Mouse (Mus musculus): ENCODE data around the gene Uvrag. TPM values are rescaled to one million over a fixed set of nuclear protein-coding genes. Genes with fewer than 3 reads are reported as not detected.

Gene Uvrag
- total and polyA plus RNA-seq, 3 experiments, result 5.9 to 22.1 (median 21.0) TPM

DNA sequence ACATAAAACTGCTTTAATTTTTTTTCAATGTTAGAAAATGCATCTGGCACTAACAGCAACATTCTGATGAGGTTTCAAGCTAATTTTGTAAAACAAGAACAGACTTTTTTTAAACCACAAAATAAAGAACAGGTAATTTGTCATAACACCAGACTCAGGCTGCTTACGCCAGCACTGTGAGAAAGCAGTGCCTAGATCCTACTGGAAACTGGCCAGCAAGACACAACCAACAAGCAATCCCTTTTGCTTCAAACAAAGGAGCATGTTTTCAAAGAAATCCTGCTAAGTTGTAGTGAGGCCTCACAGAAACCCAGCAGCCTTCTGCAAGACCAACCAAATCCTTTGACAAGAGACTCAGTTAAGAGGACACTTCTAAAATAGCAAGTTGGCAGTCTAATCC is 90.1 kb downstream of the Uvrag start:
- peaks cover 5% of the 10 kb centered on the region for H3K36me3 ChIP-seq (ENCODE audit: control insufficient read depth, insufficient read depth, low read length)
- no peaks in the 10 kb centered on the region for H3K27me3 ChIP-seq (ENCODE audit: control insufficient read depth, insufficient read depth, low read length)
- no peak for TF ChIP-seq CTCF (IDR thresholded peaks at IDR 0.05)
- no peak for TF ChIP-seq EP300 (IDR thresholded peaks at IDR 0.05; ENCODE audit: insufficient read depth, low read depth, low read length)
- no peak for TF ChIP-seq POLR2A (IDR thresholded peaks at IDR 0.05; ENCODE audit: insufficient read depth, low read depth, low read length)
- DNase-seq, result no peak
- WGBS, result 89% methylated on average over 1 of the region's 1 CpGs
- no peak overlapping the region for H3K9ac ChIP-seq (ENCODE audit: low read depth, low read length)
- peaks cover 5% of the 10 kb centered on the region for H3K4me1 ChIP-seq (ENCODE audit: control insufficient read depth, insufficient read depth, low read length)
- H3K27ac ChIP-seq, result no peak overlapping the region
- no peak overlapping the region for H3K4me3 ChIP-seq
- no peaks in the 10 kb centered on the region; the same call in 1 of the 2 replicates for H3K79me2 ChIP-seq (replicated peaks; ENCODE audit: control insufficient read depth, insufficient read depth, low read length)
- intact Hi-C loops (cut with DNase I), result no loop called here

- intact Hi-C loops (cut with DNase I), result no loop called here
- TF ChIP-seq CTCF (IDR thresholded peaks at IDR 0.05), result no peak
- TF ChIP-seq EP300 (IDR thresholded peaks at IDR 0.05; ENCODE audit: insufficient read depth, low read depth, low read length), result no peak
- TF ChIP-seq POLR2A (IDR thresholded peaks at IDR 0.05; ENCODE audit: insufficient read depth, low read depth, low read length), result no peak
- Histone ChIP-seq H3K27me3 (ENCODE audit: control insufficient read depth, insufficient read depth, low read length) (no peaks in the 10 kb centered on the region), H3K9ac (ENCODE audit: low read depth, low read length) (no peak overlapping the region), H3K79me2 (replicated peaks; ENCODE audit: control insufficient read depth, insufficient read depth, low read length) (no peaks in the 10 kb centered on the region; the same call in 1 of the 2 replicates), H3K4me3 (no peak overlapping the region), H3K27ac (no peak overlapping the region), H3K4me1 (ENCODE audit: control insufficient read depth, insufficient read depth, low read length) (peaks cover 5% of the 10 kb centered on the region), H3K36me3 (ENCODE audit: control insufficient read depth, insufficient read depth, low read length) (peaks cover 5% of the 10 kb centered on the region)
- DNase-seq, result no peak
- WGBS, result 86% methylated on average over 3 of the region's 3 CpGs
Observed at GRCm38 (mm10) chr7:99049897-99050296, 91.0 kb downstream of the Uvrag start.

DNA sequence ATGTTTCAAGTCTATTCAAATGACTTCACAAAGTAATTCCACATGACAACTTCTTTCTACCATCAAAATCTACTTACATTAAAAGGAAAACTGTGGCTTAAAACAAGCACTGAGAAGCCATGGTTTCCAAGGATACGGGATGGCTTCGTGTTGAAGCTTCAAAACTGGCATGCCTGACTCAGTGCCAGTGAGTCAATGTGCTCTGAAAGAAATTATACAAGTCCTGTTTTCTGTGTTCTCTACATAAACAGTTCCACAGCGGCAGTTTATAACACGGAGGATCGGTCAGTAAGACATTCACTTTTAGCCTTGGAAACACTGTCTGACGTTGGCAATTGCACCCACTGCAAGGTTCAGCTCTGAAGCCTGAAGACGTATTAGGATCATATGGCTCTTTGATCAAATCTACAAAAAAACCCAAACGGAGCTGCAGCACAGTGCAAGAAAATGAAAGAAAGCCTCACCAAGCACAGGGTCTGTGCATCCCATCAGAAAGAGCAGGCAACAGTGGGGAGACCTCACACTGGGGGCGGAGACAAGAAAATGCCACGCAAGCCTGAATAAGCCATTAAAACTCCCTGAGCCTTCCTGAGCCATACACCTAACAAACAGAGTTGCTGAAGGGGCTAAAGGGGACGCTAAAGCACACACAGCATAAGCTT is 94.3 kb downstream of the Uvrag start:
- Histone ChIP-seq H3K4me1 (ENCODE audit: control insufficient read depth, insufficient read depth, low read length) (peaks cover 7% of the 10 kb centered on the region), H3K27me3 (ENCODE audit: control insufficient read depth, insufficient read depth, low read length) (no peaks in the 10 kb centered on the region), H3K79me2 (replicated peaks; ENCODE audit: control insufficient read depth, insufficient read depth, low read length) (peaks cover 2% of the 10 kb centered on the region; the same call in 1 of the 2 replicates), H3K4me3 (no peak overlapping the region), H3K9ac (ENCODE audit: low read depth, low read length) (no peak overlapping the region), H3K27ac (no peak overlapping the region), H3K36me3 (ENCODE audit: control insufficient read depth, insufficient read depth, low read length) (peaks cover 5% of the 10 kb centered on the region)
- DNase-seq, result no peak
- WGBS, result 88% methylated on average over 11 of the region's 11 CpGs
- intact Hi-C loops (cut with DNase I), result no loop called here
- TF ChIP-seq POLR2A (IDR thresholded peaks at IDR 0.05; ENCODE audit: insufficient read depth, low read depth, low read length) (no peak), CTCF (IDR thresholded peaks at IDR 0.05) (no peak), EP300 (IDR thresholded peaks at IDR 0.05; ENCODE audit: insufficient read depth, low read depth, low read length) (no peak)

DNA sequence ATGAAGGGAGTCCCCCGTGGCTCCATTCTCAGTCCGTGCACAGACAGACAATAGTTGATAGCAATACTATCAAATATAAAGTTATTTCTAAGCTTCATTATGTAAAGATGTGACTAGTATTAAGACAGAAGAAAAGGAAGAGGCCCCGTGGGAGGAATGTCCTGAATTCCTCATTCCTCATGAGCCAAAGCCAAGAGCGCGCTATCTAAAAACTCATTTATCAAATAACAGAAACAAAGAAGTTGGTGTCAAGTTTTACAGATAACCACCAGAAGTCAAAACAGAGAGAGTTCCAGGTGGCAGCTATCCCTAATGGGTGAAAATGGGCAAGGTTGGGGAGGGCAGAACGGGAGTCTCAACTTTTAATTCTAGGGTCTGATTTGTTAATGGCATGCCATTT is 95.4 kb downstream of the Uvrag start:
- WGBS, result 67% methylated on average over 6 of the region's 6 CpGs

GRCm38 (mm10) chr7:99043923-99044322 is 97.0 kb downstream of the Uvrag start:
- TF ChIP-seq POLR2A (IDR thresholded peaks at IDR 0.05; ENCODE audit: insufficient read depth, low read depth, low read length) (no peak), CTCF (IDR thresholded peaks at IDR 0.05) (no peak), EP300 (IDR thresholded peaks at IDR 0.05; ENCODE audit: insufficient read depth, low read depth, low read length) (no peak)
- Histone ChIP-seq H3K79me2 (replicated peaks; ENCODE audit: control insufficient read depth, insufficient read depth, low read length) (peaks cover 2% of the 10 kb centered on the region; the same call in 1 of the 2 replicates), H3K27me3 (ENCODE audit: control insufficient read depth, insufficient read depth, low read length) (no peaks in the 10 kb centered on the region), H3K4me1 (ENCODE audit: control insufficient read depth, insufficient read depth, low read length) (peaks cover 4% of the 10 kb centered on the region), H3K4me3 (no peak overlapping the region), H3K36me3 (ENCODE audit: control insufficient read depth, insufficient read depth, low read length) (no peaks in the 10 kb centered on the region), H3K27ac (no peak overlapping the region), H3K9ac (ENCODE audit: low read depth, low read length) (no peak overlapping the region)
- WGBS, result 62% methylated on average over 7 of the region's 7 CpGs
- intact Hi-C loops (cut with DNase I), result no loop called here
- no peak for DNase-seq

More for the DNA sequence above, 95.4 kb downstream of the Uvrag start:
- peaks cover 5% of the 10 kb centered on the region for H3K4me1 ChIP-seq (ENCODE audit: control insufficient read depth, insufficient read depth, low read length)
- DNase-seq, result no peak
- no peaks in the 10 kb centered on the region for H3K27me3 ChIP-seq (ENCODE audit: control insufficient read depth, insufficient read depth, low read length)
- H3K36me3 ChIP-seq (ENCODE audit: control insufficient read depth, insufficient read depth, low read length), result peaks cover 3% of the 10 kb centered on the region
- TF ChIP-seq EP300 (IDR thresholded peaks at IDR 0.05; ENCODE audit: insufficient read depth, low read depth, low read length), result no peak
- no peak for TF ChIP-seq CTCF (IDR thresholded peaks at IDR 0.05)
- TF ChIP-seq POLR2A (IDR thresholded peaks at IDR 0.05; ENCODE audit: insufficient read depth, low read depth, low read length), result no peak
- H3K27ac ChIP-seq, result no peak overlapping the region
- intact Hi-C loops (cut with DNase I), result no loop called here
- H3K4me3 ChIP-seq, result no peak overlapping the region
- H3K9ac ChIP-seq (ENCODE audit: low read depth, low read length), result no peak overlapping the region
- peaks cover 2% of the 10 kb centered on the region; the same call in 1 of the 2 replicates for H3K79me2 ChIP-seq (replicated peaks; ENCODE audit: control insufficient read depth, insufficient read depth, low read length)

GRCm38 (mm10) chr7:99043322-99043721 is 97.6 kb downstream of the Uvrag start:
- intact Hi-C loops (cut with DNase I), result no loop called here
- WGBS, result 75% methylated on average over 3 of the region's 3 CpGs
- Histone ChIP-seq H3K4me1 (ENCODE audit: control insufficient read depth, insufficient read depth, low read length) (peaks cover 4% of the 10 kb centered on the region), H3K79me2 (replicated peaks; ENCODE audit: control insufficient read depth, insufficient read depth, low read length) (peaks cover 2% of the 10 kb centered on the region; the same call in 1 of the 2 replicates), H3K4me3 (no peak overlapping the region), H3K36me3 (ENCODE audit: control insufficient read depth, insufficient read depth, low read length) (no peaks in the 10 kb centered on the region), H3K9ac (ENCODE audit: low read depth, low read length) (no peak overlapping the region), H3K27me3 (ENCODE audit: control insufficient read depth, insufficient read depth, low read length) (no peaks in the 10 kb centered on the region), H3K27ac (no peak overlapping the region)
- TF ChIP-seq POLR2A (IDR thresholded peaks at IDR 0.05; ENCODE audit: insufficient read depth, low read depth, low read length), result no peak
- TF ChIP-seq CTCF (IDR thresholded peaks at IDR 0.05), result no peak
- no peak for TF ChIP-seq EP300 (IDR thresholded peaks at IDR 0.05; ENCODE audit: insufficient read depth, low read depth, low read length)
- DNase-seq, result no peak

Data from heart, adult 2 months (tissue).